Mouse (Mus musculus) forebrain, embryonic 16.5 days (tissue): Measurements from ENCODE around the gene Jade3. TPM values are rescaled to one million over a fixed set of nuclear protein-coding genes. Genes with fewer than 3 reads are reported as not detected.

ENCODE experiments used
- ATAC-seq: fragments of 200-750 bp; cut with Nextera tagmentation; 2 replicates; pipeline ENCODE4 v1.8.0; 2017; ENCODE audit warnings: mild to moderate bottlenecking, moderate library complexity
- H3K27ac ChIP-seq: fragments of 300-500 bp; sonication (generic); 2 replicates; pipeline ENCODE4 v1.5.1; 2014; ENCODE audit warnings: low read length, control low read depth
- H3K27me3 ChIP-seq: fragments of 300-500 bp; sonication (generic); replicated peaks from 2 replicates; pipeline ENCODE4 v1.6.1; 2014; ENCODE audit warnings: low read length; ENCODE audit not compliant: control insufficient read depth, insufficient read depth
- H3K36me3 ChIP-seq: fragments of 300-500 bp; sonication (generic); 2 replicates; pipeline ENCODE4 v1.6.1; 2014; ENCODE audit not compliant: control insufficient read depth, insufficient read depth
- H3K4me1 ChIP-seq: fragments of 300-500 bp; sonication (generic); replicated peaks from 2 replicates; pipeline ENCODE4 v1.6.1; 2014; ENCODE audit warnings: low read length; ENCODE audit not compliant: control insufficient read depth, insufficient read depth
- H3K4me2 ChIP-seq: fragments of 300-500 bp; sonication (generic); 2 replicates; pipeline ENCODE4 v1.6.1; 2014; ENCODE audit warnings: mild to moderate bottlenecking, low read length, control low read depth
- H3K4me3 ChIP-seq: fragments of 300-500 bp; sonication (generic); replicated peaks from 2 replicates; pipeline ENCODE4 v1.5.1; 2014; ENCODE audit warnings: mild to moderate bottlenecking, low read length, control low read depth
- H3K9ac ChIP-seq: fragments of 300-500 bp; sonication (generic); replicated peaks from 2 replicates; pipeline ENCODE4 v1.6.1; 2014; ENCODE audit warnings: low read depth, low read length, control low read depth
- H3K9me3 ChIP-seq: fragments of 300-500 bp; sonication (generic); 2 replicates; pipeline ENCODE4 v1.6.1; 2016; ENCODE audit warnings: low read length; ENCODE audit not compliant: control insufficient read depth
- WGBS: fragments of 180-500 bp; shearing (Covaris S2); extraction: QIAGEN DNeasy Blood & Tissue Kit; methylation state at CpG from one replicate; pipeline ENCODE4 v1.1.7; 2014; 5-methylcytosine and 5-hydroxymethylcytosine counted together
- polyA plus RNA-seq: library from polyadenylated mRNA; unstranded; fragments of >200 nt; fragmentation: Nextera tagmentation; extraction: Ambion mirVana; gene quantifications from 2 replicates; pipeline ENCODE4 v1.2.1, GENCODE M21; 2015

Gene Jade3
- polyA plus RNA-seq, 1 experiment from 2014 or later, result 7.3 TPM

- 89% methylated on average over 4 of the region's 4 CpGs for WGBS
- peaks cover 7% of the 10 kb centered on the region for H3K4me1 ChIP-seq
- no peak overlapping the region for H3K4me2 ChIP-seq
- ATAC-seq, result no peak
- no peaks in the 10 kb centered on the region for H3K9me3 ChIP-seq
- H3K9ac ChIP-seq, result no peak overlapping the region
- H3K27me3 ChIP-seq, result no peaks in the 10 kb centered on the region
- H3K36me3 ChIP-seq, result no peaks in the 10 kb centered on the region
- no peak overlapping the region for H3K27ac ChIP-seq
- H3K4me3 ChIP-seq, result no peak overlapping the region
These were observed 14.1 kb upstream of the Jade3 start for GRCm38 (mm10) chrX:20411382-20411781.

- H3K27ac ChIP-seq, result no peak overlapping the region
- no peak for ATAC-seq
- WGBS, result 86% methylated on average over 3 of the region's 3 CpGs
These were observed 13.3 kb upstream of the Jade3 start for GRCm38 (mm10) chrX:20412221-20412620.

GRCm38 (mm10) chrX:20414885-20415622, 10.4 kb upstream of the Jade3 start:
- Histone ChIP-seq H3K36me3 (no peaks in the 10 kb centered on the region), H3K27ac (peak overlapping the region; percentile 18; the same call in 1 of the 2 replicates), H3K9ac (no peak overlapping the region), H3K27me3 (no peaks in the 10 kb centered on the region), H3K4me3 (no peak overlapping the region), H3K4me1 (peaks cover 7% of the 10 kb centered on the region), H3K9me3 (no peaks in the 10 kb centered on the region), H3K4me2 (no peak overlapping the region)
- WGBS, result 48% methylated on average over 10 of the region's 10 CpGs
- ATAC-seq, result peak; percentile 62

More at GRCm38 (mm10) chrX:20412221-20412620, 13.3 kb upstream of the Jade3 start:
- no peak overlapping the region for H3K9ac ChIP-seq
- no peaks in the 10 kb centered on the region for H3K9me3 ChIP-seq
- no peak overlapping the region for H3K4me2 ChIP-seq
- no peak overlapping the region for H3K4me3 ChIP-seq
- H3K4me1 ChIP-seq, result peaks cover 7% of the 10 kb centered on the region
- no peaks in the 10 kb centered on the region for H3K36me3 ChIP-seq
- no peaks in the 10 kb centered on the region for H3K27me3 ChIP-seq

- H3K27me3 ChIP-seq, result no peaks in the 10 kb centered on the region
- no peak overlapping the region for H3K27ac ChIP-seq
- no peak overlapping the region for H3K4me3 ChIP-seq
- 86% methylated on average over 2 of the region's 2 CpGs for WGBS
- peaks cover 7% of the 10 kb centered on the region for H3K4me1 ChIP-seq
- H3K9ac ChIP-seq, result no peak overlapping the region
- no peaks in the 10 kb centered on the region for H3K36me3 ChIP-seq
- H3K9me3 ChIP-seq, result no peaks in the 10 kb centered on the region
- H3K4me2 ChIP-seq, result no peak overlapping the region
- ATAC-seq, result no peak
These were observed 7.0 kb upstream of the Jade3 start for GRCm38 (mm10) chrX:20418461-20418860.

GRCm38 (mm10) chrX:20419536-20419935, 6.0 kb upstream of the Jade3 start:
- WGBS, result 90% methylated on average over 4 of the region's 4 CpGs
- no peak overlapping the region for H3K9ac ChIP-seq
- no peaks in the 10 kb centered on the region for H3K27me3 ChIP-seq
- peaks cover 7% of the 10 kb centered on the region for H3K4me1 ChIP-seq
- no peak overlapping the region for H3K4me3 ChIP-seq
- H3K9me3 ChIP-seq, result no peaks in the 10 kb centered on the region
- H3K36me3 ChIP-seq, result no peaks in the 10 kb centered on the region
- no peak for ATAC-seq
- no peak overlapping the region for H3K27ac ChIP-seq
- no peak overlapping the region for H3K4me2 ChIP-seq

- ATAC-seq, result peak; percentile 19
These were observed 456 bp downstream of the Jade3 start for GRCm38 (mm10) chrX:20425839-20426449.

GRCm38 (mm10) chrX:20483213-20483612, 57.7 kb downstream of the Jade3 start:
- 74% methylated on average over 2 of the region's 2 CpGs for WGBS
- Histone ChIP-seq H3K36me3 (no peaks in the 10 kb centered on the region), H3K9me3 (no peaks in the 10 kb centered on the region), H3K4me3 (no peak overlapping the region), H3K9ac (no peak overlapping the region), H3K27me3 (no peaks in the 10 kb centered on the region), H3K4me1 (no peaks in the 10 kb centered on the region), H3K27ac (no peak overlapping the region), H3K4me2 (no peak overlapping the region)
- no peak for ATAC-seq

More at GRCm38 (mm10) chrX:20425839-20426449, 456 bp downstream of the Jade3 start:
- Histone ChIP-seq H3K4me3 (peak overlapping the region; percentile 69), H3K9me3 (no peaks in the 10 kb centered on the region), H3K36me3 (peaks cover 3% of the 10 kb centered on the region; the same call in 1 of the 2 replicates), H3K9ac (peak overlapping the region; percentile 70), H3K27me3 (no peaks in the 10 kb centered on the region), H3K4me1 (peaks cover 7% of the 10 kb centered on the region), H3K27ac (peak overlapping the region; percentile 91), H3K4me2 (peak overlapping the region; percentile 60)
- WGBS, result 15% methylated on average over 20 of the region's 51 CpGs

- Histone ChIP-seq H3K9ac (no peak overlapping the region), H3K4me1 (no peaks in the 10 kb centered on the region)
These were observed 72.2 kb downstream of the Jade3 start for GRCm38 (mm10) chrX:20497682-20498081.

GRCm38 (mm10) chrX:20520290-20520939, 94.9 kb downstream of the Jade3 start:
- H3K27ac ChIP-seq, result no peak overlapping the region
- 88% methylated on average over 7 of the region's 7 CpGs for WGBS
- H3K9me3 ChIP-seq, result no peaks in the 10 kb centered on the region; the same call in 1 of the 2 replicates
- ATAC-seq, result no peak
- H3K4me3 ChIP-seq, result no peak overlapping the region
- no peak overlapping the region for H3K4me2 ChIP-seq
- no peaks in the 10 kb centered on the region for H3K36me3 ChIP-seq
- no peaks in the 10 kb centered on the region for H3K4me1 ChIP-seq
- H3K27me3 ChIP-seq, result no peaks in the 10 kb centered on the region
- no peak overlapping the region for H3K9ac ChIP-seq

More at GRCm38 (mm10) chrX:20497682-20498081, 72.2 kb downstream of the Jade3 start:
- no peaks in the 10 kb centered on the region; the same call in 1 of the 2 replicates for H3K36me3 ChIP-seq
- 90% methylated on average over 3 of the region's 3 CpGs for WGBS
- H3K27me3 ChIP-seq, result no peaks in the 10 kb centered on the region
- no peak for ATAC-seq
- no peak overlapping the region for H3K4me3 ChIP-seq
- H3K9me3 ChIP-seq, result no peaks in the 10 kb centered on the region
- H3K4me2 ChIP-seq, result no peak overlapping the region
- no peak overlapping the region for H3K27ac ChIP-seq
